Mouse (Mus musculus) bone marrow, adult 2 months (tissue): ENCODE data around the gene Glipr2.

Source experiments
- CTCF ChIP-seq: fragments of 200-500 bp; IDR thresholded peaks from 2 replicates; pipeline ENCODE4 v1.5.1; 2011; ENCODE audit warnings: low read length, control low read depth; ENCODE audit not compliant: control insufficient read depth, insufficient read depth
- POLR2A ChIP-seq: fragments of 200-500 bp; IDR thresholded peaks from 2 replicates; pipeline ENCODE4 v1.6.1; 2011; ENCODE audit warnings: low read depth, mild to moderate bottlenecking, control low read depth, low read length, borderline replicate concordance; ENCODE audit not compliant: control insufficient read depth

- TF ChIP-seq CTCF (no peak), POLR2A (no peak)
Observed at GRCm38 (mm10) chr4:43988976-43989375, 31.8 kb downstream of the Glipr2 start.
